Mouse (Mus musculus) liver, embryonic 11.5 days (tissue): ENCODE data around the gene Smu1. TPM values are rescaled to one million over a fixed set of nuclear protein-coding genes. Genes with fewer than 3 reads are reported as not detected.
"Not testable (repeated sequence)": the region's sequence is repeated elsewhere in the genome, so short reads cannot be mapped to it uniquely, and the experiment has no call there.

Experiments used
- ATAC-seq: fragments of 200-750 bp; cut with Nextera tagmentation; replicated peaks from 2 replicates; pipeline ENCODE4 v1.8.0; 2017; ENCODE audit warnings: moderate number of reproducible peaks, mild to moderate bottlenecking, moderate TSS enrichment, moderate library complexity; ENCODE audit not compliant: low FRiP score
- DNase-seq: peaks from one replicate; pipeline ENCODE4 v3.0.0-alpha.2; 2017; ENCODE audit warnings: low spot score
- H3K27ac ChIP-seq: fragments of 300-500 bp; sonication (generic); 2 replicates; pipeline ENCODE4 v1.5.1; 2014; ENCODE audit warnings: mild to moderate bottlenecking, low read depth, low read length, control low read depth
- H3K27me3 ChIP-seq: fragments of 300-500 bp; sonication (generic); replicated peaks from 2 replicates; pipeline ENCODE4 v1.6.1; 2014; ENCODE audit warnings: low read length, mixed read lengths; ENCODE audit not compliant: control insufficient read depth, insufficient read depth
- H3K36me3 ChIP-seq: fragments of 300-500 bp; sonication (generic); 2 replicates; pipeline ENCODE4 v1.6.1; 2014; ENCODE audit warnings: mild to moderate bottlenecking, low read length, moderate library complexity, mixed read lengths; ENCODE audit not compliant: control insufficient read depth, insufficient read depth
- H3K4me1 ChIP-seq: fragments of 300-500 bp; sonication (generic); replicated peaks from 2 replicates; pipeline ENCODE4 v1.6.1; 2014; ENCODE audit warnings: low read length, mixed read lengths; ENCODE audit not compliant: control insufficient read depth, insufficient read depth
- H3K4me2 ChIP-seq: fragments of 300-500 bp; sonication (generic); 2 replicates; pipeline ENCODE4 v1.6.1; 2014; ENCODE audit warnings: mild to moderate bottlenecking, control low read depth, moderate library complexity
- H3K4me3 ChIP-seq: fragments of 300-500 bp; sonication (generic); 2 replicates; pipeline ENCODE4 v1.5.1; 2014; ENCODE audit warnings: low read depth, low read length, control low read depth
- H3K9ac ChIP-seq: fragments of 300-500 bp; sonication (generic); 2 replicates; pipeline ENCODE4 v1.6.1; 2014; ENCODE audit warnings: low read depth, low read length, control low read depth
- H3K9me3 ChIP-seq: fragments of 300-500 bp; sonication (generic); 2 replicates; pipeline ENCODE4 v1.6.1; 2016; ENCODE audit warnings: low read length, inconsistent platforms, mixed read lengths; ENCODE audit not compliant: control insufficient read depth
- WGBS: fragments of 180-500 bp; shearing (Covaris S2); extraction: QIAGEN DNeasy Blood & Tissue Kit; methylation state at CpG from one replicate; pipeline ENCODE4 v1.1.7; 2014; 5-methylcytosine and 5-hydroxymethylcytosine counted together
- polyA plus RNA-seq: library from polyadenylated mRNA; unstranded; fragments of >200 nt; fragmentation: Nextera tagmentation; extraction: Ambion mirVana; gene quantifications from 2 replicates; pipeline ENCODE4 v1.2.1, GENCODE M21; 2014

Smu1 gene
- polyA plus RNA-seq, result 167 and 178 TPM in 2 replicates

- peak; percentile 98 for DNase-seq
- Histone ChIP-seq H3K9me3 (no peaks in the 10 kb centered on the region), H3K27me3 (no peaks in the 10 kb centered on the region), H3K27ac (peak within 1 kb of the TSS; percentile 75), H3K9ac (peak within 1 kb of the TSS; percentile 83), H3K4me1 (peaks cover 2% of the 10 kb centered on the region; the same call in 1 of the 2 replicates), H3K4me3 (peak within 1 kb of the TSS; percentile 97), H3K36me3 (peaks cover 19% of the 10 kb centered on the region), H3K4me2 (peak within 1 kb of the TSS; percentile 82)
- under 1% methylated on average over 40 of the region's 40 CpGs for WGBS
- peak; percentile 96 for ATAC-seq
Observed at GRCm38 (mm10) chr4:40757780-40758420, at the start of gene Smu1. Gene Smu1, minus strand, starts transcription at chr4:40757923.

DNA sequence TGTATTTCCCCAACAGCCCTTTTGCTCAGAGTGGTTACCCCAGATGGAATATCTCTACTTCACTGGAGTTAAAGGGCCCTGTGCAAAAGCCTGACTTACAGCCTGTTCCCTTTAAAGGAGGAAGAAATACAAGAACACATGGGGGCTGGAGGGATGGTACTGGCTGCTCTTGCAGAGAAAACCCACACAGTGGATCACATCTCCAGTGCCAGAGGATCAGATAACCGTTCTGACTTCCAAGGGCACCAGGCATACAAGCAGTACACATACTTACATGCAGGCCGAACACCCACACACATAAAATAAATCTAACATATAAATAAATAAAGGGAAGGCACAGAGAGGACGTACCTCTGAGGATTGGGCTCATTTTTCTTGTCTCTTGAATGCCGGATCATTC, 49.7 kb upstream of the Smu1 start:
- no peak for ATAC-seq
- 83% methylated on average over 4 of the region's 4 CpGs for WGBS
- H3K36me3 ChIP-seq, result peaks cover 38% of the 10 kb centered on the region

DNA sequence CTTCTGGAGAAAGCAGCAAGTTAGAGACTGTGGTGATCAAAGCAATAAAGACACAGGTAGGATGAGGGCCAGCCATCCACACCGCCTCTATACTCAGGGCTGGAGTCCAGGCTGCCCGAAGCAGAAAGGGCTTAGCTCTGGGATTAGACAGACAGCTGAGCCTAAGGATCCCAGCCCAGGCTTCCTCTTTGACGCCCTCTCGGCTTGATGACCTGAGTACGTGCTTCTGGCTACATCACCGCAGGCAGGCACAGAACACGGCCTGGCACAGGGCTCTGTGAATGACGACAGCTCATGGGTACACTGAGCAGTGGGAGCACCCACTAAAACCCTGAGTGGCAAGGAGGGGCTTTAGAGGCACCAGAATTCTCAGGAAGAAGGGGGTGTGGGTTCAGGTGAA, 47.7 kb upstream of the Smu1 start:
- H3K9ac ChIP-seq, result no peak overlapping the region
- 84% methylated on average over 8 of the region's 8 CpGs for WGBS
- no peaks in the 10 kb centered on the region for H3K27me3 ChIP-seq
- H3K27ac ChIP-seq, result no peak overlapping the region
- ATAC-seq (no peak), DNase-seq (no peak)
- peaks cover 31% of the 10 kb centered on the region for H3K36me3 ChIP-seq
- H3K4me2 ChIP-seq, result no peak overlapping the region
- no peak overlapping the region for H3K4me3 ChIP-seq
- H3K9me3 ChIP-seq, result no peaks in the 10 kb centered on the region
- H3K4me1 ChIP-seq, result peaks cover 4% of the 10 kb centered on the region

More for the DNA sequence above, 49.7 kb upstream of the Smu1 start:
- DNase-seq, result no peak
- Histone ChIP-seq H3K9ac (no peak overlapping the region), H3K27ac (no peak overlapping the region), H3K4me1 (no peaks in the 10 kb centered on the region), H3K9me3 (no peaks in the 10 kb centered on the region), H3K4me3 (no peak overlapping the region), H3K27me3 (no peaks in the 10 kb centered on the region), H3K4me2 (no peak overlapping the region)

GRCm38 (mm10) chr4:40802787-40803186, 45.1 kb upstream of the Smu1 start:
- Histone ChIP-seq H3K4me3 (no peak overlapping the region), H3K9me3 (no peaks in the 10 kb centered on the region), H3K9ac (no peak overlapping the region), H3K36me3 (peaks cover 23% of the 10 kb centered on the region), H3K27ac (no peak overlapping the region), H3K4me2 (no peak overlapping the region), H3K27me3 (no peaks in the 10 kb centered on the region), H3K4me1 (peaks cover 4% of the 10 kb centered on the region)
- DNase-seq (no peak), ATAC-seq (no peak)
- 83% methylated on average over 3 of the region's 3 CpGs for WGBS

- H3K36me3 ChIP-seq, result peaks cover 17% of the 10 kb centered on the region
Observed at GRCm38 (mm10) chr4:40801908-40802307, 44.2 kb upstream of the Smu1 start.

DNA sequence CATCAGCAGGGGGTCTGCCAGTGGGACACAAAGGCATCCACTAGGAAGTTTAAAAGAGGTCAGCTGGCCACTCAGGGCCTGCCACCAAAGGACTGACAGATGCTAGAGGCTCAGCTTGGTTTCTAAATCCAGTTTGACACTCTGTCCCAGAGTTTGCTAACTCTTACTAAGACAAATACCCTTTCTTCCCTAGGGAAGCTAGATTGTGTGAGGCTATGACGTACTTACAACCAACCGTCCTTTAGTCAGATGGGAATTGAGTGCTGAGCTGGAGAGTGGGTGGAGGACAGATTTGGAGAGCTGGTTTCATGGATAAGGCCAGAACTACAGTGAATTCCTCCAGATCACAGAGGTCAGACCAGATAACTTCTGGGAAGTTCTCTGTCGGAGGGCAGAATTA, 43.1 kb upstream of the Smu1 start:
- Histone ChIP-seq H3K9ac (no peak overlapping the region), H3K27me3 (no peaks in the 10 kb centered on the region), H3K36me3 (peaks cover 9% of the 10 kb centered on the region; the same call in 1 of the 2 replicates), H3K4me2 (no peak overlapping the region), H3K4me3 (no peak overlapping the region), H3K27ac (no peak overlapping the region), H3K4me1 (peaks cover 4% of the 10 kb centered on the region), H3K9me3 (no peaks in the 10 kb centered on the region)
- ATAC-seq (0 out of 2 replicates have a peak, but pooled peaks have one; percentile 29), DNase-seq (no peak)
- 40% methylated on average over 3 of the region's 3 CpGs for WGBS

More at GRCm38 (mm10) chr4:40801908-40802307, 44.2 kb upstream of the Smu1 start:
- no peak for DNase-seq
- Histone ChIP-seq H3K27me3 (no peaks in the 10 kb centered on the region), H3K27ac (no peak overlapping the region), H3K4me2 (no peak overlapping the region), H3K9me3 (no peaks in the 10 kb centered on the region), H3K4me1 (peaks cover 4% of the 10 kb centered on the region), H3K4me3 (no peak overlapping the region), H3K9ac (no peak overlapping the region)
- ATAC-seq, result no peak
- 88% methylated on average over 4 of the region's 4 CpGs for WGBS

GRCm38 (mm10) chr4:40798833-40799555, 41.3 kb upstream of the Smu1 start:
- not testable (repeated sequence) for H3K4me2 ChIP-seq

GRCm38 (mm10) chr4:40795761-40796160, 38.0 kb upstream of the Smu1 start:
- Histone ChIP-seq H3K4me3 (no peak overlapping the region), H3K9ac (no peak overlapping the region), H3K4me1 (no peaks in the 10 kb centered on the region; the same call in 1 of the 2 replicates), H3K36me3 (peaks cover 2% of the 10 kb centered on the region; the same call in 1 of the 2 replicates), H3K27me3 (no peaks in the 10 kb centered on the region), H3K27ac (no peak overlapping the region), H3K9me3 (no peaks in the 10 kb centered on the region), H3K4me2 (no peak overlapping the region)
- 85% methylated on average over 3 of the region's 3 CpGs for WGBS
- DNase-seq (no peak), ATAC-seq (no peak)

More at GRCm38 (mm10) chr4:40798833-40799555, 41.3 kb upstream of the Smu1 start:
- H3K9me3 ChIP-seq, H3K9ac ChIP-seq, H3K4me3 ChIP-seq, H3K27ac ChIP-seq, ATAC-seq, H3K4me1 ChIP-seq, DNase-seq, H3K27me3 ChIP-seq, H3K36me3 ChIP-seq: not testable (repeated sequence)
- 86% methylated on average over 1 of the region's 2 CpGs for WGBS
